Mouse (Mus musculus) hindbrain, embryonic 16.5 days (tissue): ENCODE results near the gene Tmem45a. TPM values are rescaled to one million over a fixed set of nuclear protein-coding genes. Genes with fewer than 3 reads are reported as not detected.

ENCODE experiments used
- ATAC-seq: fragments of 200-750 bp; cut with Nextera tagmentation; 2 replicates; pipeline ENCODE4 v1.8.0; 2017; ENCODE audit warnings: moderate TSS enrichment, moderate library complexity
- H3K27ac ChIP-seq: fragments of 300-500 bp; sonication (generic); 2 replicates; pipeline ENCODE4 v1.5.1; 2014; ENCODE audit warnings: low read depth, mild to moderate bottlenecking, control low read depth, low read length, moderate library complexity
- H3K27me3 ChIP-seq: fragments of 300-500 bp; sonication (generic); replicated peaks from 2 replicates; pipeline ENCODE4 v1.6.1; 2014; ENCODE audit warnings: low read length; ENCODE audit not compliant: control insufficient read depth, insufficient read depth
- H3K36me3 ChIP-seq: fragments of 300-500 bp; sonication (generic); 2 replicates; pipeline ENCODE4 v1.6.1; 2014; ENCODE audit warnings: mild to moderate bottlenecking, low read length, moderate library complexity, mixed read lengths; ENCODE audit not compliant: control insufficient read depth, insufficient read depth
- H3K4me1 ChIP-seq: fragments of 300-500 bp; sonication (generic); 2 replicates; pipeline ENCODE4 v1.6.1; 2014; ENCODE audit warnings: low read depth, low read length; ENCODE audit not compliant: control insufficient read depth, insufficient read depth
- H3K4me2 ChIP-seq: fragments of 300-500 bp; sonication (generic); 2 replicates; pipeline ENCODE4 v1.6.1; 2014; ENCODE audit warnings: mild to moderate bottlenecking, low read length, control low read depth, moderate library complexity
- H3K4me3 ChIP-seq: fragments of 300-500 bp; sonication (generic); 2 replicates; pipeline ENCODE4 v1.5.1; 2014; ENCODE audit warnings: mild to moderate bottlenecking, low read length, control low read depth, moderate library complexity
- H3K9ac ChIP-seq: fragments of 300-500 bp; sonication (generic); 2 replicates; pipeline ENCODE4 v1.6.1; 2014; ENCODE audit warnings: low read depth, mild to moderate bottlenecking, control low read depth, low read length, moderate library complexity
- H3K9me3 ChIP-seq: fragments of 300-500 bp; sonication (generic); 2 replicates; pipeline ENCODE4 v1.6.1; 2014; ENCODE audit warnings: mild to moderate bottlenecking, low read length, moderate library complexity; ENCODE audit not compliant: control insufficient read depth
- WGBS: fragments of 180-500 bp; shearing (Covaris S2); extraction: QIAGEN DNeasy Blood & Tissue Kit; methylation state at CpG from one replicate; pipeline ENCODE4 v1.1.7; 2014; 5-methylcytosine and 5-hydroxymethylcytosine counted together
- polyA plus RNA-seq: library from polyadenylated mRNA; unstranded; fragments of >200 nt; fragmentation: Nextera tagmentation; extraction: Ambion mirVana; gene quantifications from 2 replicates; pipeline ENCODE4 v1.2.1, GENCODE M21; 2015

The Tmem45a gene
- polyA plus RNA-seq, 1 experiment from 2014 or later = 4.5 TPM

DNA sequence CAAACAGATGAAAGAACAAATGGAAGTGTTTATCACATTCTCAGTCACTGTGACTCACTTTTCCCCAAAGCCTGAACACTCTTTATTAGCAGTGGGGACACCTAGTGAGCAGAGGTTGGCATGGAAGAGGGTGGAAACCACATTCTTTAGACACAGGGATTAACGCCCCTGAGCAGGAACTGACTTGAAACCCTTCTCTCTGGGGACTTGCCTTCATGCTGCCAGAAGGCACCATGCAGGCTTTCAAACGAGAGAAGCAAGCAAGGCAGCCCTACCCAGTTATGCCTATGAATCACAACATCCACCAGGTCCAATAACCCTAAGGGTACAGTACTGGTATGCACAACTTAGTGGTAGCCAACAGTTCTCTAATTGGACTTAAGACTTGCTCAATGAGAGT is 12.6 kb downstream of the Tmem45a start:
- 24% methylated on average over 2 of the region's 2 CpGs for WGBS

DNA sequence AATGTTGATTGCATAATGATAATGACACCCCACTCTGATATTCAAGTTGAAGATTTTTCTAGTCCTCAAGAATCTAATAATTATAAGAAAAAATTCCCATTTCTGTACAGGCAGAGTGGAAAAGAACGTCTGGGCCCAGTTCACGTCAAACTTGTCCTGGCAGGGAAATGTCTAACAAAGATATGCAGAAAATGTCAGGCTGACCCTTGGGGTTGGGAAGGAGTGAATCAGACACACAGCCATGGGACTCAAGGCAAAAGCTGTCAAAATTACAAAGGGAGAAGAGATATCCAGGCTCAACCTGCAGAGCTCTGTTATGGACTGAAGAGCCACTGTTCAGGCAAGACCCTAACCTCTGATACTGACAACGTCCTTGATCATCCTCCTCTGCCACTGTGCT is 15.5 kb downstream of the Tmem45a start:
- no peak overlapping the region for H3K9ac ChIP-seq
- no peaks in the 10 kb centered on the region for H3K36me3 ChIP-seq
- H3K4me2 ChIP-seq = no peak overlapping the region
- H3K27ac ChIP-seq = no peak overlapping the region
- no peak for ATAC-seq
- no peaks in the 10 kb centered on the region for H3K4me1 ChIP-seq
- H3K4me3 ChIP-seq = no peak overlapping the region
- H3K27me3 ChIP-seq = no peaks in the 10 kb centered on the region
- WGBS = 70% methylated on average over 3 of the region's 3 CpGs
- H3K9me3 ChIP-seq = no peaks in the 10 kb centered on the region

More for the DNA sequence above, 12.6 kb downstream of the Tmem45a start:
- Histone ChIP-seq H3K4me2 (no peak overlapping the region), H3K4me3 (no peak overlapping the region), H3K27me3 (no peaks in the 10 kb centered on the region), H3K9ac (no peak overlapping the region), H3K36me3 (no peaks in the 10 kb centered on the region), H3K27ac (no peak overlapping the region), H3K9me3 (no peaks in the 10 kb centered on the region), H3K4me1 (no peaks in the 10 kb centered on the region)
- no peak for ATAC-seq

DNA sequence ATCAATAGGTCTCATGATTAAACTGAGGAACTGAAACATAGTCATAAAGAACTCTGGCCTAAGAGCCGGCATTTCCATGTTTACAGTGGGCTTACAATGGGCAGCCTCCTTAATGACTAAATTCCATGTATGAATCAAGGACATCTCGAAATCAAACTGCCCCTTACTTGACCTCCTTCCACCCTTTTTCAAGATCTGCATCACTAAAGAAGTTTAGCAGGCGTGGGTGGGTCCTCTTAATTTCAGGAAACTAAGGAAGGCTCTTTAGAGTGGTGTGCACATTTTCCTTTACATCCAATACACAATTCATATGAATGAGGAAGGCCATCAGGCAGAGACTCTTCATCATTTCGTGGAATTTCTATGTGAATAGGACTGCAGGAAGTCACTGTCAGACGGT is 17.6 kb downstream of the Tmem45a start:
- no peak overlapping the region for H3K27ac ChIP-seq
- ATAC-seq = no peak
- H3K36me3 ChIP-seq = no peaks in the 10 kb centered on the region
- H3K4me2 ChIP-seq = no peak overlapping the region
- 83% methylated on average over 5 of the region's 5 CpGs for WGBS
- no peak overlapping the region for H3K9ac ChIP-seq
- H3K4me1 ChIP-seq = no peaks in the 10 kb centered on the region
- H3K27me3 ChIP-seq = no peaks in the 10 kb centered on the region
- H3K4me3 ChIP-seq = no peak overlapping the region
- no peaks in the 10 kb centered on the region for H3K9me3 ChIP-seq

DNA sequence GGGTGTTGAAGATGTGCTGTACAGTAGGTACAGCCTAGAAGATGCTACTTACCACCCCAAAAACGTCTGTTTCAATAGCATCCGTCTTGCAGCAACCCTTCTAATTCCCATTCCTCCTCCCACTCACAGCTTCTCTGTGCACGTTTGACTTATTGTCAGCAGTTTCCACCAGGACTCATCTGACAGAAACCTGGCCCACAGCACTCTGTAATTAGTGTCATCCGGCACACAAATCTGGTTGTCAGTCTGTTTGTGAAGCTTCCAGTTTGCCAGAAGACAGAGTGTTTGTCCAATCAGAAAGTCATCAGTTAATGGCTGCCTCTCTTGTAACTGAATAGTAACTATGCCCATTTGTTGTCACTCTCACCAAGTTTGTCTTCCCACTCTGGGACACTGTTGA is 18.4 kb downstream of the Tmem45a start:
- no peak overlapping the region for H3K9ac ChIP-seq
- H3K9me3 ChIP-seq = no peaks in the 10 kb centered on the region
- H3K4me1 ChIP-seq = no peaks in the 10 kb centered on the region
- ATAC-seq = no peak
- H3K4me2 ChIP-seq = no peak overlapping the region
- H3K36me3 ChIP-seq = no peaks in the 10 kb centered on the region
- no peak overlapping the region for H3K27ac ChIP-seq
- 71% methylated on average over 4 of the region's 4 CpGs for WGBS
- H3K4me3 ChIP-seq = no peak overlapping the region
- no peaks in the 10 kb centered on the region for H3K27me3 ChIP-seq

DNA sequence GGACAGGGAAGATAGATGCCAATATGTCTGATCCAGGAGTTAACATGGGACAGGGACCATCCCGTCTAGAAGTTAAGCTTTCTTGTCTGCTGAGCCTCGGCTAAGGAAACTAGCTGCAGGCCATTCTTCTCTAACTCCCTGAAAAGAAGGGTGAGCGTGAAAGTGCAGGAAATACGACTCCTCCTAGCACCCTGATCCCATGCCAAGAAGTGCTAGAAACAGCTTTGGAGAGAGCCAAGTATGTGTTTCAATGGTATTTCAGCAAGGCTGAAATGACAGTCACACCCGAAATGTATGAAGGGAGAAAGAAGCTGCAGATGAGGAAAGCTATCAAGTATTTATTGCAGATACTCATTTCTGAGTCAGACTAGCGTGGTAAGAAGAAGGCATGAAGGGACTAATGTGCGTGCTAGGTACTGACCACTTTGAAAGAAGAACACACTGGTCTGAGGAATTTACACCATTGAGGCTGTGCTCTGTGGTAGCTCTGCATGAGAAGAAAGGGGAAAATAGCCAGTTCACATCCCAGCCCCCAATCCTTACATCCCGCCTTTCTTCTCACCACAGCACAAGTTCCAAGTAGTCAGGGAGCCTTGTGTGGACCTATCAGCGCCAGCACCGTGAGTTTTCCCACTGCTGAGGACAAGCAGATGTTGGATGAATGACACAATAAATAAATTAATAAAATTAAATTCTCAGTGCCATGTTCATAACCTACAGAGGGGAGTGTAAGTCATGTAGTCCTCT is 33.0 kb downstream of the Tmem45a start:
- ATAC-seq = no peak
- Histone ChIP-seq H3K27me3 (no peaks in the 10 kb centered on the region), H3K27ac (no peak overlapping the region), H3K4me3 (no peak overlapping the region), H3K4me1 (no peaks in the 10 kb centered on the region), H3K36me3 (no peaks in the 10 kb centered on the region), H3K9ac (no peak overlapping the region), H3K4me2 (no peak overlapping the region), H3K9me3 (no peaks in the 10 kb centered on the region)
- WGBS = 64% methylated on average over 10 of the region's 10 CpGs

DNA sequence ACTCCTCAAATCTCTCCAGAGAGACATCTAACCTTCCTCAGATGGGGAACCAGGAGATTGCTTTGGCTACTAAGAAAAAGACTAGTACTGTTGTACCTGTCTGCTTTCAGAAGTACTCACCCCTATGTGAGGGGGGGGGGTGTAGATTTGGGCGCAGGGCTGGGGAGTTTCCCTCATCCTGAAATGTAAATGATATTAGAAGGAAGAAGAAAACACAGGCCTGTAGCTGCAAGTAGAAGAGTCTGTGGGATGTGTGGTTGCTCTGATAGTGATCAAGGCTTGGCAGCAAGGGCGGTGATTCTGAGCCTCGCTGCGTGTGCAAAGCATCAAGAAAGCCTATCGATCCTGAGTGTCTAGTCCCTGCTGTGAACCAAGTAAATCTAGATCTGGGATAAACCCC is 43.0 kb downstream of the Tmem45a start:
- Histone ChIP-seq H3K4me3 (no peak overlapping the region), H3K27ac (no peak overlapping the region), H3K27me3 (no peaks in the 10 kb centered on the region), H3K4me2 (no peak overlapping the region), H3K9me3 (no peaks in the 10 kb centered on the region), H3K4me1 (no peaks in the 10 kb centered on the region), H3K9ac (no peak overlapping the region), H3K36me3 (no peaks in the 10 kb centered on the region)
- 92% methylated on average over 5 of the region's 5 CpGs for WGBS
- ATAC-seq = no peak

DNA sequence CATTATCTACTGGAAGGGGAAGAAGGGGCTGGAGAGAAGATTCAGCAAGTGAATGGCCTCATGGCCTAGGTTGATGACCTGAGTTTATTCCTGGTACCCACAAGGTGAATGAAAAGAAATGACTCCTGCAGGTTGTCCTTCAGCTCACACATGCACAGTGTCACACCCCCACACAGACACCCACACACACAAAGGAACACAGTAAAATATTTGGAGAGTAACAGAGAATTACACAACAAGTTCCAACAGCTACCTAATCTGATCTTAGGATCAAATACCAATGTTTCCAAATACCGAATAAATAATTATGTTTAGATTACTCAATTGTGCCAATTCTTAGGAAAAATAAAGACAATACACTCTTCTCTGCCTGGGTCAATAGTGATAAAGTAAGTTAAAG is 52.7 kb downstream of the Tmem45a start:
- Histone ChIP-seq H3K9ac (no peak overlapping the region), H3K4me1 (no peaks in the 10 kb centered on the region), H3K4me3 (no peak overlapping the region), H3K4me2 (no peak overlapping the region), H3K36me3 (no peaks in the 10 kb centered on the region), H3K9me3 (no peaks in the 10 kb centered on the region), H3K27ac (no peak overlapping the region), H3K27me3 (no peaks in the 10 kb centered on the region)
- 98% methylated on average over 1 of the region's 1 CpGs for WGBS
- no peak for ATAC-seq

DNA sequence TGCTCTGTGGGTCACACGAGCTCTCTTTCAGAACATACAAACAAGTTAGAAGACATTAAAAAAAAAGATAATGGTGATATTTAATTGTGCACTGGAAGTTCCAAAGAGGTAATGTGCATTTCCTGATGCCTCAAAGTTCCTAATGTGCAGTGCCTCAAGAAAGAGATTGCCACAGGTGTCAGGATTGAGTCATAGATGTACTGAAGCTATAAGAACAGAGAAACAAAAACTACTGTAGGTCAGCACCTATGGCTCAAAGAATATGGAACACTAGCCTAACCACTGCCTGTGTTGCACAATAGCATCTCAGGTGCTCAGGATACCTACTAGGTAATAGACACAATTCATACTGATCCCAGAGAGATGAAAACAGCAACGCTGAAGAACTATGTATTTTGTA is 54.0 kb downstream of the Tmem45a start:
- Histone ChIP-seq H3K4me3 (no peak overlapping the region), H3K27me3 (no peaks in the 10 kb centered on the region), H3K4me1 (no peaks in the 10 kb centered on the region), H3K9me3 (no peaks in the 10 kb centered on the region), H3K9ac (no peak overlapping the region), H3K4me2 (no peak overlapping the region), H3K27ac (no peak overlapping the region), H3K36me3 (no peaks in the 10 kb centered on the region)
- ATAC-seq = no peak
- WGBS = 92% methylated on average over 2 of the region's 2 CpGs

DNA sequence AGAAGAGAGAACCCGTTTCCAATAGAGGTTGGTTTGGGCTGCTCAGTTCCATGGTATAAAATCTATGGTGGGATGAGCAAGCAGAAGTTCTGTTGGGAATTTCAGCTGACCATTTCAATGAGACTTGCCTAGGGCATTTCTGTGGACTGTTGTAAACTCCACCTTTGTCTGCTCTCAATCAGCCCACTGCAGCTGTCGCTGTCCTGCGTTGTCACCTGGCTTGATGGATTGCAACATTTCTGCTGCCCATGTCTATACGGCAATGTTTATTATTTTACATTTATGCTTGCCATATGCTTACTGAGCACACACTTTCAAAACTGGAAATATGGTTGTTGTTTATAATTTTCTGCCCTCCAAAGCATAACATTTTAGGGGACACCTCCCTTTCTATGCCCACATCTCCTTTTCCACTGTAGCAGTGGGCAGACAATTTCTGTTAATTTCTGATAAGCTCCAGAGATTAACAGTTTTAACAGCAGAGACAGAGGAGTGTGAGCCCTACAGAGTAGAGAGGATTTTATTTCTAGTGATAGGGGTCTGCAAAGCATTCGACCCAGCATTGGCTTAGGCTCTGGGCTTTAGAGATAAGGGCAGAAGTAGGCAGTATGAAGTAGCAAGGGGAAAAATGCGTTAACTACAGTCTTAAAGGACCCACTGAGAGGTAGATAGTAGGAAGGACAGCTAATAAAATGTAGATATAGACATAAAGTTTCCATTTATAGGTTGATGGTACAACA is 84.4 kb downstream of the Tmem45a start:
- Histone ChIP-seq H3K4me3 (no peak overlapping the region), H3K9ac (no peak overlapping the region), H3K4me2 (no peak overlapping the region), H3K27me3 (no peaks in the 10 kb centered on the region), H3K36me3 (no peaks in the 10 kb centered on the region), H3K4me1 (no peaks in the 10 kb centered on the region), H3K9me3 (no peaks in the 10 kb centered on the region), H3K27ac (no peak overlapping the region)
- ATAC-seq = no peak
- WGBS = 88% methylated on average over 6 of the region's 6 CpGs
